Mouse (Mus musculus): ENCODE measurements around the gene Sh3pxd2a. TPM values are rescaled to one million over a fixed set of nuclear protein-coding genes. Genes with fewer than 3 reads are reported as not detected.
"Not testable (repeated sequence)": the region's sequence is repeated elsewhere in the genome, so short reads cannot be mapped to it uniquely, and the experiment has no call there.

Gene Sh3pxd2a
- total RNA-seq, 2 experiments from 2014 or later = 33.9 to 35.9 TPM

GRCm38 (mm10) chr19:47394781-47395180, 69.4 kb downstream of the Sh3pxd2a start:
- DNase-seq (ENCODE audit: low spot score in 2 of 2); intact Hi-C loops (cut with DNase I): not testable (repeated sequence)

- intact Hi-C loops (cut with DNase I) = no loop called here
- DNase-seq (ENCODE audit: low spot score in 2 of 2) = no peak
These were observed 73.3 kb downstream of the Sh3pxd2a start for GRCm38 (mm10) chr19:47390878-47391277.

GRCm38 (mm10) chr19:47387887-47388286, 76.3 kb downstream of the Sh3pxd2a start:
- intact Hi-C loops (cut with DNase I) = no loop called here
- DNase-seq (ENCODE audit: low spot score in 2 of 2) = no peak

DNA sequence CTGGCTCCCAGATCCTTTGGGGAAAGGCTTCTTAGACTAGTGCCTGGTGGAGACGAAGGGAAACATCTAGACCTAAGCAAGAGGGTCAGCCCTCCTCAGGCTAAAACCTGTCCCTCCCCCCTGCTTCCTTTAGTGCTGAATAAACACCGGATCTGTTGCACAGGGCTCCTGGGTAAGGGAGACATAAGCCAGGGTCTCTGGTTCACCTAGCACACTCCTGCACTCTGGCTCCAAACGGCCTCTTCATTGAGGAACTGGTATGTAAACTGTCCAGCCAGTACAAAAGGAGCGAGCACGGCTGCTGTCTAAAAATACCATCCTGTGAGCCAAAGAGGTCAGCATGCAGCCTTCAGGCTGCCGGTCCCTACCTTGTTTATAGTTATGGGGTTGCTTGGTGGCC, 76.8 kb downstream of the Sh3pxd2a start:
- no peak for DNase-seq (ENCODE audit: low spot score in 2 of 2)
- intact Hi-C loops (cut with DNase I) = no loop called here

DNA sequence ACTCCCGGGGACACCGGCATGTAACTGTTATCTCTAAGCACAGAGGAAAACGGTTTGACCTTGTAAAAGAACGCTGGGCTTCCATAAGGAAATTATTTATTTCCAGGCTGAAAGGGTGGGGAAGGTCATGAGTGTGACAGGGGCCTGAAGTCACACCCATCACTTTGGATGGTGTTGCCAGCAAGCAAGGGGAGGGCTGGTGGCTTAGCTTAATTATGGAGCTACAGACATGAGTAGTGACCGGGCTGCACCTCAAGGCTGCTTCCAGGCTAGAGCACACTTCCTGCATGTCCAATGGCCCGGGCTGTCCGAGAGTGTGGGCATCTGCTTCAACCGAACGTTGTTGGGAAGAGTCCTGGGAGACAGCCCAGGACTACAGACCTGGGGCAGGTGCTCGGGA, 78.2 kb downstream of the Sh3pxd2a start:
- intact Hi-C loops (cut with DNase I) = no loop called here
- DNase-seq (ENCODE audit: low spot score in 2 of 2) = no peak

DNA sequence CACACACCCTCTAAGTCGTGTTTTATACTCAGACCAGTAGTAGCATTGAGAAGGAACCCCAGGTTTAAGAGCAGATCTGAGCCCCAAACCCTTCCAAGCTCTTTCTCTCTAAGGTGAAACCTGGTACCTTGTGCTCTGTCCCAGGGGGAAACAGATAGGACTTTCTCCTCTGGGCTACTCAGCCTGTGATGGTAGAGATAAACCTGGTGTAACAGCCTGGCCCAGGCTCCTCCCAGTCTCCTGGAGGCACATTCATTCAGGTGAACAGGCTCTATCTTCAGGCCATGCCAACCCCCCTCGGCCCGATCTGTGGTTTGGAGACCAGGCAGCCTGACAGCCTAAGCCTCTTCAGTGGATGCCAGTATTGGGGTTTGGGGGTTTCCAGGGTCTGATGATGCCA, 79.6 kb downstream of the Sh3pxd2a start:
- intact Hi-C loops (cut with DNase I) = no loop called here
- DNase-seq (ENCODE audit: low spot score in 2 of 2) = no peak

DNA sequence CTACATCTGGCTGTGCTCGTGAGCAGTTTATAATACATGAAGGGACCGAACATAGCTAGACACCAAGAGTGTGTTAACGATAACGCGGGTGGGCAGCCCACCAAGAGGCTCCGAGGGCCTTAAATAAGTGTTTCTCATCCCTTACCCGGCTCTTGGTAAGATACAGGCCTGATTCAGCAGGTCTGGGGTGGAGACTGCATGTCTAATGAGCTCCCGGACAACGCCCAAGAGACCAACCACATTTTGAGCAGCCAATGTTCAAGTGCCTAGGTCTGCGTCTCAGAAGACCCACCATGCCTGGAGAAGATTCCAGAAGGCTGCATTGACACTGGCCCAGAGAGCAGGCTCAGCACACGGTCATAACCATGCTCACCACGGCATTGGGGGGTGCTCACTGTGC, 80.2 kb downstream of the Sh3pxd2a start:
- no peak for DNase-seq (ENCODE audit: low spot score in 2 of 2)
- intact Hi-C loops (cut with DNase I) = no loop called here

- DNase-seq (ENCODE audit: low spot score in 2 of 2) = no peak
- intact Hi-C loops (cut with DNase I) = no loop called here
These were observed 81.9 kb downstream of the Sh3pxd2a start for GRCm38 (mm10) chr19:47382268-47382667.

DNA sequence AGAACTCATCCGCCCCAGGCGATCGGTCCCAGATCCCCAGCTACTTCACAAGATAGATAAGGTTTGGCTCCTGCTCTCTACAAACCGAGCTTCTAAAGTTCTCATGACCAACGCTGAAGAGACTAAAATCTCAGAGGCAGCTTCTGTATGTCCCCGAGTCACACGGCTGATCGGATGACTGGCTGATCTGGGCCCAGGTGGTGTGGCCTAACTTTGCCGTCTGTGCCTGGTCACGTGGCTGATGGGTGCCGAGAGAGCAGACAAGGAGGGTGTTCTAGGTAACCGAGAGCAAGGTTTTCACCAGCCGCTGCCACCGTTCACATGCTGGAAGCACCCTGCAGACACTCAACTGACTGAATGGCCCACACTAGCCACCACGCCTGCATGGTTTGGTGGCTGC, 83.2 kb downstream of the Sh3pxd2a start:
- no peak for DNase-seq (ENCODE audit: low spot score in 2 of 2)
- intact Hi-C loops (cut with DNase I) = no loop called here

- intact Hi-C loops (cut with DNase I) = no loop called here
- no peak for DNase-seq (ENCODE audit: low spot score in 2 of 2)
These were observed 85.1 kb downstream of the Sh3pxd2a start for GRCm38 (mm10) chr19:47379141-47379540.

GRCm38 (mm10) chr19:47374916-47375573, 89.2 kb downstream of the Sh3pxd2a start:
- intact Hi-C loops (cut with DNase I) = no loop called here
- no peak for DNase-seq (ENCODE audit: low spot score in 2 of 2)

DNA sequence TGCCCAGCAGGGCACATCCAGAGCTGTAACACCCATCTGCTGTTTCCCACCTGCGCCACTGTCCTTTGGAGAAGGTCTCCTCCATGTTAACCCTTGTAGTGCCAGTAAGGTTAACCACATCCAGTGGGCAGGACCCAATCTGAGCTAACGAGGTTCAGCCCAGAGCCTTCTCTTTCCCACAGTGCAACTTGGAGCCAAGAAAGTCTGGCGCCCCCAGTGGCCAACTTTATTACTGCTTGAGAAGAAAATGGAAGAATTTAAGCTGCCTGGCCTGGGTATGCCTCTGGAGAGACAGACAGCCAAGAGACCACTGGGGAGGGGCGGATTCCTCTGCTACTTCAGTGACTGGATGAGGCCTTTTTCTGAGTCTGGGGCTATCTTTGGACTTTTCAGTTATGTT, 89.8 kb downstream of the Sh3pxd2a start:
- DNase-seq (ENCODE audit: low spot score in 2 of 2) = peak; percentile 21 to 56
- intact Hi-C loops (cut with DNase I) = no loop called here

DNA sequence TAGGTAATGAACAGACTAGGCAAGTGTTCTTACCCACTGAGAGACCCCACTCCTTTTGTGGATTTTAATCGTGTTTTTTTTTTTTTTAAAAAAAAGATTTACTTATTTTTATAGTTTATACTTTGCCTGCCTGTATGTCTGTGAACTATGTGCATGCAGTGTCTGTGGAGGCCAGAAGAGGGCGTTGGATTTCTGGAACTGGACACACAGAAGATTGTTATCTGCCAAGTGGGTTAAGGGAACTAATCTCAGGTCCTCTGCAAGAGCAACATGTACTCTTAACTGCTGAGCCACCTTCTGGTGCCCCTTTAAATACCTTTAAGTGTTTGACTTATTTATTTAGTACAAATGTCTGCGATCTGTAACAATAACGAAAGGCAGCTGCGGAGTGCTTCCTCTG, 92.2 kb downstream of the Sh3pxd2a start:
- intact Hi-C loops (cut with DNase I) = no loop called here
- no peak for DNase-seq (ENCODE audit: low spot score in 2 of 2)

- intact Hi-C loops (cut with DNase I) = no loop called here
- no peak for DNase-seq (ENCODE audit: low spot score in 2 of 2)
These were observed 92.7 kb downstream of the Sh3pxd2a start for GRCm38 (mm10) chr19:47371521-47371920.

DNA sequence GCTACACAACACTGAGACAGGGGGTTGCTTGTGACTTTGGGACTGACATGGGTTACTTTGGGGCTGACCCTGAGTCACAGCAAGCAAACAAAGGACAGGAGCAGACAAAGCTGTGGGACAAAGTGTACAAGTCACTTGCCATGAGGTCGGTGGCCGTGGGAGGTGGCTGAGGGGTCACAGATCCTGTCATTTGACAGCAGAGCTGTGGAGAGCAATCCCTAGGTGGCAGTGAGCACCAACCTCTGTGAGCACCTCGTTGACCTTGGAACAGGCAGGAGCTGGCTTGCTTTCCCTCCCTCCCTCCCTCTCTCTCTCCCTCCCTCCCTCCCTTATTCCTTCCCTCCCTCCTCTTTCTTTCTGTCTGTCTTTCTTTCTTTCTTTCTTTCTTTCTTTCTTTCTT, 95.2 kb downstream of the Sh3pxd2a start:
- intact Hi-C loops (cut with DNase I) = no loop called here
- DNase-seq (ENCODE audit: low spot score in 2 of 2) = no peak

DNA sequence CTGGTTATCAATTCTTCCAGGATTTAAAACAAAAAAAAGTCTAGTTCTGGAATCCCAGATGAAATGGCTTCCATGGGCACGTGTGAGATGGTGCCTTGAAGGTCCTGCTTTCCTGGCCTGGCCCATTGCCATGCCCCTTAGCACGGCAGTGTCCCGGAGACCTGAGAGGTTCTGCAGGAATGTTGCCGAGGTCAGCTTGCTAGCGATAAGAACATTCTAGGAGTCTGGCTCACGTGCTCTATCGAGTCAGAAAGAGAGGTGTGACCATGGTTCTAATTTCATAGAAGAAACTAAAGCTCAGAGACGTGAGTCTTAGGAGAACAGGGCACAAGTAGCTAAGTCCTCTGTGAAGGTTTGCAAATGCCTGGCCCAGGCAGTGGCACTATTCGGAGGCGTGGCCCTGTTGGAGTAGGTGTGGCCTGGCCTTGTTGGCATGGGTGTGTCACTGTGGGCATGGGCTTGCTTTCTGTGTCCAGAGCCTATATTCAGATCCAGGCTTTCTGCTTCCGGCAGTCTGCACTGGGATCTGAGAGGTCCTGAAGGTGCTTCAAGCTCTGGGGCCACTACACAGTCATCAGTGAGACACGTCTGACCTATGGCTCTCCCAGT, 96.8 kb downstream of the Sh3pxd2a start:
- DNase-seq (ENCODE audit: low spot score in 2 of 2) = no peak
- intact Hi-C loops (cut with DNase I) = no loop called here

DNA sequence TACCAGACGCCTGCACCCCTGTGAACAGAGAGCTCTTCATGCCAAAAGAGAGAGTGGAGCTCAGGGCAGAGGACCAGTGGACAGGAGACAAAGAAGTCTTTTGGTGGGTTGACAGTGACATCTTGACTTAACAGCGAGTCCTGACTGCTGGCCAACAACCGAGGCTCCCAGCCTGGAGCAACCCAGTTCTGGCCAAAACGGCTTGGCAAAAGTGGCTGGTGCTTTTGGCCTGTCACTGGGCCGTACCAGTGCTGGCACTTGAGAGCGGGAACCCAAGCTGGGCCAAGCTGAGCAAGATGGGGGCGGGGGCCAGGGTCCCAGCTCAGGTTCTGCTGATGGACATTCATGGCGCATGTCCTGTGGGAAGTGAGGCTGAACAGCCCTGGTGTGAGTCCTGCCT, 97.6 kb downstream of the Sh3pxd2a start:
- intact Hi-C loops (cut with DNase I) = no loop called here
- no peak for DNase-seq (ENCODE audit: low spot score in 2 of 2)

- intact Hi-C loops (cut with DNase I) = no loop called here
- no peak for DNase-seq (ENCODE audit: low spot score in 2 of 2)
These were observed 101.0 kb downstream of the Sh3pxd2a start for GRCm38 (mm10) chr19:47363086-47363668.

DNA sequence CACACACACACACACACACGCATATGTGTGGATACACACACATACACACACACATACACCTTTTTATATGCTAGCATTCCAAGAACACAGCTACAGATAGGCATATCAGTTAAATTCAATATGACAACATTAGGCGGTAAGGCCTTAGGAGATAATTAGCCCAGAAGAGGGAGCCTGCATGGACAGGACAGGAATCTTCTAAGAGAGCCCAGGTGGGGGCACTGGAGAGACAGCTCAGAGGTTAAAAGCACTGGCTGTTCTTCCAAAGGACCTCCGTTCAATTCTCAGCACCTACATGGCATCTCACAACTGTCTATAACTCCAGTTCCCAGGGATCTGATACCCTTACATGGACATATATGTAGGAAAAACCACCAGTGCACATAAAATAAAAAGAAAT, 103.3 kb downstream of the Sh3pxd2a start:
- intact Hi-C loops (cut with DNase I) = no loop called here
- no peak for DNase-seq (ENCODE audit: low spot score in 2 of 2)

GRCm38 (mm10) chr19:47360017-47360416, 104.2 kb downstream of the Sh3pxd2a start:
- intact Hi-C loops (cut with DNase I) = no loop called here
- no peak for DNase-seq (ENCODE audit: low spot score in 2 of 2)

GRCm38 (mm10) chr19:47359166-47359931, 104.9 kb downstream of the Sh3pxd2a start:
- DNase-seq (ENCODE audit: low spot score in 2 of 2) = no peak
- intact Hi-C loops (cut with DNase I) = loop anchor here (5.0 kb wide), 2 partner anchors 128 to 463 kb away; no protein-coding TSS in a partner anchor
